Mouse (Mus musculus) thymus, adult 2 months (tissue): ENCODE measurements around the gene Dgki. TPM values are rescaled to one million over a fixed set of nuclear protein-coding genes. Genes with fewer than 3 reads are reported as not detected.

ENCODE experiments used
- DNase-seq: peaks from one replicate; pipeline ENCODE4 v3.0.0; 2021
- H3K27ac ChIP-seq: fragments of 200-500 bp; 2 replicates; pipeline ENCODE4 v1.5.1; 2012; ENCODE audit warnings: low read length, control low read depth; ENCODE audit not compliant: control insufficient read depth, insufficient read depth
- H3K27me3 ChIP-seq: fragments of 200-500 bp; 2 replicates; pipeline ENCODE4 v1.6.1; 2012; ENCODE audit warnings: mild to moderate bottlenecking, low read length, moderate library complexity, mixed read lengths; ENCODE audit not compliant: control insufficient read depth, insufficient read depth
- H3K36me3 ChIP-seq: fragments of 200-500 bp; 2 replicates; pipeline ENCODE4 v1.6.1; 2012; ENCODE audit warnings: mild to moderate bottlenecking, low read length, moderate library complexity; ENCODE audit not compliant: control insufficient read depth, insufficient read depth
- H3K4me1 ChIP-seq: fragments of 200-500 bp; replicated peaks from 2 replicates; pipeline ENCODE4 v1.6.1; 2012; ENCODE audit warnings: low read length; ENCODE audit not compliant: control insufficient read depth, insufficient read depth
- H3K4me3 ChIP-seq: fragments of 200-500 bp; 2 replicates; pipeline ENCODE4 v1.5.1; 2012; ENCODE audit warnings: mild to moderate bottlenecking, low read length, control low read depth, moderate library complexity; ENCODE audit not compliant: control insufficient read depth, insufficient read depth
- CTCF ChIP-seq: fragments of 200-500 bp; IDR thresholded peaks from 2 replicates; pipeline ENCODE4 v1.5.1; 2012; ENCODE audit warnings: mild to moderate bottlenecking, control low read depth, low read length, moderate library complexity, borderline replicate concordance; ENCODE audit not compliant: control insufficient read depth, poor library complexity, insufficient read depth; ENCODE audit errors: extremely low read depth
- POLR2A ChIP-seq: fragments of 200-500 bp; IDR thresholded peaks from 2 replicates; pipeline ENCODE4 v1.6.1; 2012; ENCODE audit warnings: mild to moderate bottlenecking, low read length, control low read depth, moderate library complexity; ENCODE audit not compliant: control insufficient read depth, poor library complexity, insufficient read depth; ENCODE audit errors: extremely low read depth
- WGBS: fragments of 180-500 bp; shearing (Covaris S2); methylation state at CpG from one replicate; pipeline ENCODE4 v1.1.7; 2018; 5-methylcytosine and 5-hydroxymethylcytosine counted together
- polyA plus RNA-seq: library from polyadenylated mRNA; depleted of rRNA; stranded (reverse); fragments of >200 nt; gene quantifications from 2 replicates; pipeline ENCODE4 v1.2.3, GENCODE M21; 2012

Gene Dgki
- polyA plus RNA-seq, 1 experiment, result 0.15 TPM

- H3K36me3 ChIP-seq, result no peaks in the 10 kb centered on the region
- no peak overlapping the region for H3K4me3 ChIP-seq
- H3K4me1 ChIP-seq, result no peaks in the 10 kb centered on the region
- H3K27me3 ChIP-seq, result no peaks in the 10 kb centered on the region
- WGBS, result 87% methylated on average over 4 of the region's 4 CpGs
- H3K27ac ChIP-seq, result no peak overlapping the region
- TF ChIP-seq POLR2A (no peak), CTCF (no peak)
- no peak for DNase-seq
These were observed 255.2 kb downstream of the Dgki start for GRCm38 (mm10) chr6:37044796-37045195.

GRCm38 (mm10) chr6:37038444-37038843, 261.5 kb downstream of the Dgki start:
- no peaks in the 10 kb centered on the region for H3K4me1 ChIP-seq
- no peak for DNase-seq
- no peak overlapping the region for H3K27ac ChIP-seq
- H3K36me3 ChIP-seq, result no peaks in the 10 kb centered on the region
- no peaks in the 10 kb centered on the region for H3K27me3 ChIP-seq
- no peak overlapping the region for H3K4me3 ChIP-seq
- no peak for TF ChIP-seq CTCF
- no peak for TF ChIP-seq POLR2A
- WGBS, result 91% methylated on average over 8 of the region's 8 CpGs

GRCm38 (mm10) chr6:37037115-37037908, 262.7 kb downstream of the Dgki start:
- peak; percentile 17 for DNase-seq
- WGBS, result 77% methylated on average over 11 of the region's 11 CpGs

GRCm38 (mm10) chr6:37035681-37036080, 264.3 kb downstream of the Dgki start:
- Histone ChIP-seq H3K4me3 (no peak overlapping the region), H3K4me1 (no peaks in the 10 kb centered on the region), H3K27me3 (no peaks in the 10 kb centered on the region), H3K27ac (no peak overlapping the region), H3K36me3 (no peaks in the 10 kb centered on the region)
- WGBS, result 94% methylated on average over 6 of the region's 6 CpGs
- no peak for DNase-seq
- TF ChIP-seq CTCF (no peak), POLR2A (no peak)

More at GRCm38 (mm10) chr6:37037115-37037908, 262.7 kb downstream of the Dgki start:
- H3K4me3 ChIP-seq, result no peak overlapping the region
- no peak for TF ChIP-seq CTCF
- TF ChIP-seq POLR2A, result no peak
- H3K27ac ChIP-seq, result no peak overlapping the region
- no peaks in the 10 kb centered on the region for H3K27me3 ChIP-seq
- no peaks in the 10 kb centered on the region for H3K36me3 ChIP-seq
- no peaks in the 10 kb centered on the region for H3K4me1 ChIP-seq

GRCm38 (mm10) chr6:37030986-37031385, 269.0 kb downstream of the Dgki start:
- no peaks in the 10 kb centered on the region for H3K36me3 ChIP-seq
- H3K4me3 ChIP-seq, result no peak overlapping the region
- no peak for DNase-seq
- TF ChIP-seq POLR2A, result no peak
- TF ChIP-seq CTCF, result no peak
- H3K27ac ChIP-seq, result no peak overlapping the region
- WGBS, result 90% methylated on average over 1 of the region's 1 CpGs
- H3K27me3 ChIP-seq, result no peaks in the 10 kb centered on the region
- no peaks in the 10 kb centered on the region for H3K4me1 ChIP-seq

- WGBS, result 92% methylated on average over 2 of the region's 2 CpGs
- DNase-seq, result no peak
- TF ChIP-seq POLR2A (no peak), CTCF (no peak)
- Histone ChIP-seq H3K36me3 (no peaks in the 10 kb centered on the region), H3K4me3 (no peak overlapping the region), H3K27me3 (no peaks in the 10 kb centered on the region), H3K4me1 (no peaks in the 10 kb centered on the region), H3K27ac (no peak overlapping the region)
These were observed 269.6 kb downstream of the Dgki start for GRCm38 (mm10) chr6:37030402-37030801.
